Mouse (Mus musculus): ENCODE data around the gene Ippk.

DNA sequence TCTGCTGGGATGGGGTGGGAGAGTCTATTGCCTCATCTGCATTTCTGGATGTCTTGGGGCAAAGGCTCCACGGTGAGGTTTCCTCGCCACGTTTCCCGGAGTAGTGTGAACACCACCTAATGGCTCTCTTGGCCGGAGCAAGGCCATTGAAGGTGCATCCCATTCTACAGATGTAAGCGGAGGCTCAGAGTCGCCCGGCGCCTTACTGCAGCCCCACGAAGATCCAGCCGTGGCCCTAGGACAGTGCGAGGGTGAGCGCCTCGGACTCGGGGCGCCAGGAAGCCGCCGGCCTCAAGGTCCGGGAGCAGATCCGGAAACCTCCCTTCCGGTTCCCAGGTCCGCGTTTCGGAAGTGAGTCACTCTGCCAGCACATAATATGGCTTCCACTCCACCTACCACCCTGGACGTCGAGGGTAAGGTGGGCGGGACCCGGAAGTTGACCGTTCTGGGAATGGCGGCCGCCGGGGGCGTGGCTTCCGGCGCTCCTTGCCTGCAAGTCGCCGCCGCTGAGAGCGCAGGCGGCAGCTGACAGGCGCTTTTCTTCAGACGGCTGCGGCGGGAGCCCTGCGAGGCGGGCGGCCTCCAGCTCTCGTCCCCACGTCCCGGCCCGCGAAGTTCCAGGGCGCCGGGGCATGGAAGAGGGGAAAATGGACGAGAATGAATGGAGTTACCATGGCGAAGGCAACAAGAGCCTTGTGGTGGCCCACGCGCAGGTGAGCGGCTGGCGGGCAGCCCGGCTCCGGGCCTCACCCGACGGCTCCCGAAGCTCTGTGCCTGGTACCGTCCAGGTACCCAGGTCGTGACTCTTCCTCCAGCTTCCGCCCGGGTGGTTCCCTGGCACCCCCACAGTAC, at the start of gene Ippk:
- TF ChIP-seq POLR2A (IDR thresholded peaks at IDR 0.05; ENCODE audit: insufficient read length, low read depth) (peak; percentile 94), TCF3 (IDR thresholded peaks at IDR 0.05; ENCODE audit: insufficient read length, low read depth) (no peak), SRF (IDR thresholded peaks at IDR 0.05; ENCODE audit: control insufficient read depth, insufficient read length, low read depth) (peak; percentile 84)

Data from myocyte (in vitro differentiated cells).